Mouse (Mus musculus) embryonic facial prominence, embryonic 11.5 days (tissue): ENCODE measurements around the gene Smco1. TPM values are rescaled to one million over a fixed set of nuclear protein-coding genes. Genes with fewer than 3 reads are reported as not detected.

Experiments used
- ATAC-seq: fragments of 200-750 bp; cut with Nextera tagmentation; replicated peaks from 2 replicates; pipeline ENCODE4 v1.8.0; 2017; ENCODE audit warnings: low read depth; ENCODE audit not compliant: insufficient number of reproducible peaks, low FRiP score, low TSS enrichment
- DNase-seq: peaks from one replicate; pipeline ENCODE4 v3.0.0-alpha.2; 2015; ENCODE audit warnings: low spot score
- H3K27ac ChIP-seq: fragments of 300-500 bp; sonication (generic); replicated peaks from 2 replicates; pipeline ENCODE4 v1.5.1; 2014; ENCODE audit warnings: mild to moderate bottlenecking, low read depth, low read length, control low read depth
- H3K27me3 ChIP-seq: fragments of 300-500 bp; sonication (generic); 2 replicates; pipeline ENCODE4 v1.6.1; 2014; ENCODE audit warnings: mild to moderate bottlenecking, low read length, moderate library complexity, mixed read lengths; ENCODE audit not compliant: control insufficient read depth, insufficient read depth
- H3K36me3 ChIP-seq: fragments of 300-500 bp; sonication (generic); replicated peaks from 2 replicates; pipeline ENCODE4 v1.6.1; 2014; ENCODE audit warnings: low read depth, mild to moderate bottlenecking, low read length, moderate library complexity, mixed read lengths; ENCODE audit not compliant: control insufficient read depth, insufficient read depth
- H3K4me1 ChIP-seq: fragments of 300-500 bp; sonication (generic); 2 replicates; pipeline ENCODE4 v1.6.1; 2014; ENCODE audit warnings: low read length, mixed read lengths; ENCODE audit not compliant: control insufficient read depth, insufficient read depth
- H3K4me2 ChIP-seq: fragments of 300-500 bp; sonication (generic); 2 replicates; pipeline ENCODE4 v1.6.1; 2014; ENCODE audit warnings: low read depth, mild to moderate bottlenecking, control low read depth, low read length, moderate library complexity
- H3K4me3 ChIP-seq: fragments of 300-500 bp; sonication (generic); 2 replicates; pipeline ENCODE4 v1.5.1; 2014; ENCODE audit warnings: low read depth, low read length, control low read depth
- H3K9ac ChIP-seq: fragments of 300-500 bp; sonication (generic); replicated peaks from 2 replicates; pipeline ENCODE4 v1.6.1; 2014; ENCODE audit warnings: mild to moderate bottlenecking, control low read depth, low read length
- H3K9me3 ChIP-seq: fragments of 300-500 bp; sonication (generic); replicated peaks from 2 replicates; pipeline ENCODE4 v1.6.1; 2016; ENCODE audit warnings: mild to moderate bottlenecking, low read length, inconsistent platforms, mixed read lengths; ENCODE audit not compliant: control insufficient read depth
- WGBS: fragments of 180-500 bp; shearing (Covaris S2); extraction: QIAGEN DNeasy Blood & Tissue Kit; methylation state at CpG from one replicate; pipeline ENCODE4 v1.1.7; 2014; 5-methylcytosine and 5-hydroxymethylcytosine counted together
- microRNA counts: library from miRNA; unstranded; fragments of <30 nt; microRNA quantifications from one replicate; lab custom pipeline; 2016
- microRNA-seq: library from miRNA; unstranded; fragments of <30 nt; microRNA quantifications from one replicate; pipeline ENCODE4, GENCODE M21; 2016; ENCODE audit warnings: borderline number of aligned reads
- polyA plus RNA-seq: library from polyadenylated mRNA; unstranded; fragments of >200 nt; fragmentation: Nextera tagmentation; extraction: Ambion mirVana; gene quantifications from 2 replicates; pipeline ENCODE4 v1.2.1, GENCODE M21; 2014

Gene Smco1
- polyA plus RNA-seq, 1 experiment from 2014 or later: not detected

- Histone ChIP-seq H3K4me3 (no peak overlapping the region), H3K27ac (no peak overlapping the region), H3K4me2 (no peak overlapping the region), H3K9ac (no peak overlapping the region), H3K4me1 (no peaks in the 10 kb centered on the region), H3K27me3 (no peaks in the 10 kb centered on the region), H3K36me3 (no peaks in the 10 kb centered on the region), H3K9me3 (no peaks in the 10 kb centered on the region)
- ATAC-seq (no peak), DNase-seq (no peak)
- 61% methylated on average over 2 of the region's 2 CpGs for WGBS
These were observed 45.3 kb downstream of the Smco1 start for GRCm38 (mm10) chr16:32316601-32317000.

- no peak for ATAC-seq
- Histone ChIP-seq H3K36me3 (no peaks in the 10 kb centered on the region), H3K4me3 (no peak overlapping the region), H3K27ac (no peak overlapping the region), H3K4me1 (no peaks in the 10 kb centered on the region), H3K27me3 (no peaks in the 10 kb centered on the region), H3K4me2 (no peak overlapping the region), H3K9ac (no peak overlapping the region), H3K9me3 (no peaks in the 10 kb centered on the region)
- 35% methylated on average over 7 of the region's 7 CpGs for WGBS
- no peak for DNase-seq
These were observed 52.7 kb downstream of the Smco1 start for GRCm38 (mm10) chr16:32323953-32324352.

MicroRNAs within 50 kb of the gene (microRNA counts, 519-probe panel; counts per million panel counts)
- not detected for microRNA mmu-miR-1946a (lab: Ali Mortazavi, UCI)

Small RNAs within 50 kb of the gene (microRNA-seq; reads per million reads assigned to microRNA genes)
- not detected for gene Mir1946a

Other genes starting within 250 kb of the Smco1 start
- gene Pak2, start 192.1 kb upstream of the Smco1 start, polyA plus RNA-seq: 41.6 and 42.6 TPM in 2 replicates
- gene Pigx, start 171.7 kb upstream of the Smco1 start, polyA plus RNA-seq: 168 TPM in 2 replicates
- 46.1 and 46.5 TPM in 2 replicates for gene Cep19, start 171.7 kb upstream of the Smco1 start, polyA plus RNA-seq
- gene Nrros, start 105.9 kb upstream of the Smco1 start, polyA plus RNA-seq: 9.5 and 10.3 TPM in 2 replicates
- not detected in 2 replicates for gene Bex6, start 91.6 kb upstream of the Smco1 start, polyA plus RNA-seq
- 18.8 and 24.2 TPM in 2 replicates for gene Fbxo45, start 24.3 kb upstream of the Smco1 start, polyA plus RNA-seq
- 21.1 and 21.2 TPM in 2 replicates for gene Wdr53, start 24.2 kb upstream of the Smco1 start, polyA plus RNA-seq
- gene Rnf168, start 6.0 kb downstream of the Smco1 start, polyA plus RNA-seq: 25.4 and 26.0 TPM in 2 replicates
- 25.1 and 30.6 TPM in 2 replicates for gene Ubxn7, start 60.8 kb downstream of the Smco1 start, polyA plus RNA-seq
- 0.22 TPM in 1 of 2 replicates, not detected in the other for gene Tm4sf19, start 129.0 kb downstream of the Smco1 start, polyA plus RNA-seq
- 31.9 and 32.3 TPM in 2 replicates for gene Tctex1d2, start 148.2 kb downstream of the Smco1 start, polyA plus RNA-seq
- 33.4 and 36.7 TPM in 2 replicates for gene Pcyt1a, start 159.5 kb downstream of the Smco1 start, polyA plus RNA-seq
- gene Slc51a, start 216.4 kb downstream of the Smco1 start, polyA plus RNA-seq: 0.34 and 0.53 TPM in 2 replicates
- gene Zdhhc19, start 224.8 kb downstream of the Smco1 start, polyA plus RNA-seq: not detected in 2 replicates